Mouse (Mus musculus): ENCODE results near the gene Enpp4. TPM values are rescaled to one million over a fixed set of nuclear protein-coding genes. Genes with fewer than 3 reads are reported as not detected.

The Enpp4 gene
- polyA plus RNA-seq, 1 experiment, result 1.8 TPM

- Histone ChIP-seq H3K9me3 (replicated peaks; ENCODE audit: control insufficient read depth, insufficient read depth, low read length, poor library complexity, severe bottlenecking) (no peaks in the 10 kb centered on the region), H3K9ac (ENCODE audit: low read depth, poor library complexity, severe bottlenecking) (no peak overlapping the region), H3K36me3 (ENCODE audit: control insufficient read depth, insufficient read depth, low read length, poor library complexity, severe bottlenecking) (no peaks in the 10 kb centered on the region), H3K27ac (ENCODE audit: insufficient read depth, low read length) (no peak overlapping the region), H3K4me3 (ENCODE audit: low read depth, low read length) (no peak overlapping the region), H3K4me1 (ENCODE audit: control insufficient read depth, insufficient read depth, low read length) (no peaks in the 10 kb centered on the region), H3K27me3 (ENCODE audit: control insufficient read depth, insufficient read depth, low read length, poor library complexity, severe bottlenecking) (no peaks in the 10 kb centered on the region)
- TF ChIP-seq EP300 (IDR thresholded peaks at IDR 0.05; ENCODE audit: insufficient read depth, low read depth, low read length), result no peak
- no peak for TF ChIP-seq POLR2A (IDR thresholded peaks at IDR 0.05; ENCODE audit: insufficient read depth, low read length)
- no peak for TF ChIP-seq CTCF (IDR thresholded peaks at IDR 0.05; ENCODE audit: low read depth, low read length)
Measured at GRCm38 (mm10) chr17:44148109-44148846, 42.7 kb upstream of the Enpp4 start.

GRCm38 (mm10) chr17:44145806-44146205 lies 40.2 kb upstream of the Enpp4 start:
- Histone ChIP-seq H3K4me3 (ENCODE audit: low read depth, low read length) (no peak overlapping the region), H3K9me3 (replicated peaks; ENCODE audit: control insufficient read depth, insufficient read depth, low read length, poor library complexity, severe bottlenecking) (no peaks in the 10 kb centered on the region), H3K4me1 (ENCODE audit: control insufficient read depth, insufficient read depth, low read length) (no peaks in the 10 kb centered on the region), H3K36me3 (ENCODE audit: control insufficient read depth, insufficient read depth, low read length, poor library complexity, severe bottlenecking) (no peaks in the 10 kb centered on the region), H3K9ac (ENCODE audit: low read depth, poor library complexity, severe bottlenecking) (no peak overlapping the region), H3K27ac (ENCODE audit: insufficient read depth, low read length) (no peak overlapping the region), H3K27me3 (ENCODE audit: control insufficient read depth, insufficient read depth, low read length, poor library complexity, severe bottlenecking) (no peaks in the 10 kb centered on the region)
- TF ChIP-seq POLR2A (IDR thresholded peaks at IDR 0.05; ENCODE audit: insufficient read depth, low read length) (no peak), EP300 (IDR thresholded peaks at IDR 0.05; ENCODE audit: insufficient read depth, low read depth, low read length) (no peak), CTCF (IDR thresholded peaks at IDR 0.05; ENCODE audit: low read depth, low read length) (no peak)

- TF ChIP-seq POLR2A (IDR thresholded peaks at IDR 0.05; ENCODE audit: insufficient read depth, low read length) (no peak), CTCF (IDR thresholded peaks at IDR 0.05; ENCODE audit: low read depth, low read length) (no peak), EP300 (IDR thresholded peaks at IDR 0.05; ENCODE audit: insufficient read depth, low read depth, low read length) (no peak)
- H3K36me3 ChIP-seq (ENCODE audit: control insufficient read depth, insufficient read depth, low read length, poor library complexity, severe bottlenecking), result no peaks in the 10 kb centered on the region
- H3K27ac ChIP-seq (ENCODE audit: insufficient read depth, low read length), result no peak overlapping the region
- no peaks in the 10 kb centered on the region for H3K9me3 ChIP-seq (replicated peaks; ENCODE audit: control insufficient read depth, insufficient read depth, low read length, poor library complexity, severe bottlenecking)
- no peaks in the 10 kb centered on the region for H3K4me1 ChIP-seq (ENCODE audit: control insufficient read depth, insufficient read depth, low read length)
- no peaks in the 10 kb centered on the region; the same call in 1 of the 2 replicates for H3K27me3 ChIP-seq (ENCODE audit: control insufficient read depth, insufficient read depth, low read length, poor library complexity, severe bottlenecking)
- no peak overlapping the region for H3K4me3 ChIP-seq (ENCODE audit: low read depth, low read length)
- H3K9ac ChIP-seq (ENCODE audit: low read depth, poor library complexity, severe bottlenecking), result no peak overlapping the region
Measured at GRCm38 (mm10) chr17:44136863-44137640, 31.4 kb upstream of the Enpp4 start.

- TF ChIP-seq POLR2A (IDR thresholded peaks at IDR 0.05; ENCODE audit: insufficient read depth, low read length) (no peak), CTCF (IDR thresholded peaks at IDR 0.05; ENCODE audit: low read depth, low read length) (no peak), EP300 (IDR thresholded peaks at IDR 0.05; ENCODE audit: insufficient read depth, low read depth, low read length) (no peak)
- H3K9ac ChIP-seq (ENCODE audit: low read depth, poor library complexity, severe bottlenecking), result no peak overlapping the region
- no peaks in the 10 kb centered on the region for H3K9me3 ChIP-seq (replicated peaks; ENCODE audit: control insufficient read depth, insufficient read depth, low read length, poor library complexity, severe bottlenecking)
- H3K36me3 ChIP-seq (ENCODE audit: control insufficient read depth, insufficient read depth, low read length, poor library complexity, severe bottlenecking), result no peaks in the 10 kb centered on the region
- H3K4me3 ChIP-seq (ENCODE audit: low read depth, low read length), result no peak overlapping the region
- no peaks in the 10 kb centered on the region for H3K4me1 ChIP-seq (ENCODE audit: control insufficient read depth, insufficient read depth, low read length)
- no peak overlapping the region for H3K27ac ChIP-seq (ENCODE audit: insufficient read depth, low read length)
- no peaks in the 10 kb centered on the region; the same call in 1 of the 2 replicates for H3K27me3 ChIP-seq (ENCODE audit: control insufficient read depth, insufficient read depth, low read length, poor library complexity, severe bottlenecking)
Measured at GRCm38 (mm10) chr17:44136018-44136417, 30.4 kb upstream of the Enpp4 start.

- H3K27ac ChIP-seq (ENCODE audit: insufficient read depth, low read length), result no peak overlapping the region
- no peak for TF ChIP-seq EP300 (IDR thresholded peaks at IDR 0.05; ENCODE audit: insufficient read depth, low read depth, low read length)
- TF ChIP-seq CTCF (IDR thresholded peaks at IDR 0.05; ENCODE audit: low read depth, low read length), result no peak
- no peak for TF ChIP-seq POLR2A (IDR thresholded peaks at IDR 0.05; ENCODE audit: insufficient read depth, low read length)
- H3K27me3 ChIP-seq (ENCODE audit: control insufficient read depth, insufficient read depth, low read length, poor library complexity, severe bottlenecking), result no peaks in the 10 kb centered on the region; the same call in 1 of the 2 replicates
- H3K36me3 ChIP-seq (ENCODE audit: control insufficient read depth, insufficient read depth, low read length, poor library complexity, severe bottlenecking), result no peaks in the 10 kb centered on the region
- no peaks in the 10 kb centered on the region for H3K4me1 ChIP-seq (ENCODE audit: control insufficient read depth, insufficient read depth, low read length)
- no peaks in the 10 kb centered on the region for H3K9me3 ChIP-seq (replicated peaks; ENCODE audit: control insufficient read depth, insufficient read depth, low read length, poor library complexity, severe bottlenecking)
- no peak overlapping the region for H3K4me3 ChIP-seq (ENCODE audit: low read depth, low read length)
- H3K9ac ChIP-seq (ENCODE audit: low read depth, poor library complexity, severe bottlenecking), result no peak overlapping the region
Measured at GRCm38 (mm10) chr17:44134545-44134944, 28.9 kb upstream of the Enpp4 start.

GRCm38 (mm10) chr17:44134106-44134505 lies 28.5 kb upstream of the Enpp4 start:
- H3K9me3 ChIP-seq (replicated peaks; ENCODE audit: control insufficient read depth, insufficient read depth, low read length, poor library complexity, severe bottlenecking), result no peaks in the 10 kb centered on the region
- no peak overlapping the region for H3K27ac ChIP-seq (ENCODE audit: insufficient read depth, low read length)
- H3K36me3 ChIP-seq (ENCODE audit: control insufficient read depth, insufficient read depth, low read length, poor library complexity, severe bottlenecking), result no peaks in the 10 kb centered on the region
- no peak for TF ChIP-seq CTCF (IDR thresholded peaks at IDR 0.05; ENCODE audit: low read depth, low read length)
- TF ChIP-seq POLR2A (IDR thresholded peaks at IDR 0.05; ENCODE audit: insufficient read depth, low read length), result no peak
- no peak for TF ChIP-seq EP300 (IDR thresholded peaks at IDR 0.05; ENCODE audit: insufficient read depth, low read depth, low read length)
- H3K27me3 ChIP-seq (ENCODE audit: control insufficient read depth, insufficient read depth, low read length, poor library complexity, severe bottlenecking), result no peaks in the 10 kb centered on the region; the same call in 1 of the 2 replicates
- no peak overlapping the region for H3K9ac ChIP-seq (ENCODE audit: low read depth, poor library complexity, severe bottlenecking)
- no peak overlapping the region for H3K4me3 ChIP-seq (ENCODE audit: low read depth, low read length)
- H3K4me1 ChIP-seq (ENCODE audit: control insufficient read depth, insufficient read depth, low read length), result no peaks in the 10 kb centered on the region

Measured in ES-Bruce4 (cell line).